Mouse (Mus musculus) thymus, adult 2 months (tissue): Measurements from ENCODE around the gene Oas1d.
"Not testable (repeated sequence)": the region's sequence is repeated elsewhere in the genome, so short reads cannot be mapped to it uniquely, and the experiment has no call there.

ENCODE experiments used
- CTCF ChIP-seq: fragments of 200-500 bp; IDR thresholded peaks from 2 replicates; pipeline ENCODE4 v1.5.1; 2012; ENCODE audit warnings: mild to moderate bottlenecking, control low read depth, low read length, moderate library complexity, borderline replicate concordance; ENCODE audit not compliant: control insufficient read depth, poor library complexity, insufficient read depth; ENCODE audit errors: extremely low read depth
- POLR2A ChIP-seq: fragments of 200-500 bp; IDR thresholded peaks from 2 replicates; pipeline ENCODE4 v1.6.1; 2012; ENCODE audit warnings: mild to moderate bottlenecking, low read length, control low read depth, moderate library complexity; ENCODE audit not compliant: control insufficient read depth, poor library complexity, insufficient read depth; ENCODE audit errors: extremely low read depth

GRCm38 (mm10) chr5:120926311-120926710, 12.0 kb downstream of the Oas1d start:
- TF ChIP-seq POLR2A, CTCF: not testable (repeated sequence)
